Mouse (Mus musculus): ENCODE results near the gene Fads6.

The Fads6 gene

DNA sequence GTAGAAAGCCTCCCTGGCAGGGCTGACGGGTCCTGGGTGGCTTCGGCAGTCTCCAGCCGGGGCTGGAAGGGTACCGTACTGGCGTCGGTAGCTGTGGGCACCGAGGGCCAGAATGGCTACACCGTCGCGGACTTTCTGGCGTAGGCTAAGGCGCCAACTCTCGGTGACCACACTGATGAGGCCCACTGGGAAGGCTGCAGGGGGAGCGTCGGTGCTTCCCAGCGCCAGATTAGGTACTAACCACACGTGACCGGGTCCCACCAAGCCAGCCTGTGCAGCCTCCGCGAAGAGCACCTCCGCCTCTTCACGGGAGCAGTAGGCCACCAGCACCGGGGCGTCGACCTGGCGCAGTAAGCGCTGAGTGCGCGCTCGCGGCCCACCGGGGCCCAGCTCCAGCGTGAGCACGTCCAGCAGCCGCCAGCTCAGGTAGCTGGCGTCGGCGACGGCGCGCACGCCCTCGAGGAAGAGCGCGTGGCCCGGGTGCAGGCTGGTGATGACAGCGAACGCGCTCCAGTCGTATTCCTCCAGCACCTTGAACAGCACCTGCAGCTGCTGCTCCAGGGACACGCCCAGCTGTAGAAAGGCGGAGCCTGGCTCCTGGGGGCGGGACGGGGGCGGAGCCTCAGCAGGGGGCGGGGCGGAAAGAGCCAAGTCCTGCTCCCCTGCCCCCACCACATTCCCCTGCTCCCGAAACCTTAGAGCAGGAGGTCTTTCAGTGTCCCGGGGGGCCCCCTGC, 39.5 kb downstream of the Fads6 start:
- CTCF ChIA-PET = no interaction called here

DNA sequence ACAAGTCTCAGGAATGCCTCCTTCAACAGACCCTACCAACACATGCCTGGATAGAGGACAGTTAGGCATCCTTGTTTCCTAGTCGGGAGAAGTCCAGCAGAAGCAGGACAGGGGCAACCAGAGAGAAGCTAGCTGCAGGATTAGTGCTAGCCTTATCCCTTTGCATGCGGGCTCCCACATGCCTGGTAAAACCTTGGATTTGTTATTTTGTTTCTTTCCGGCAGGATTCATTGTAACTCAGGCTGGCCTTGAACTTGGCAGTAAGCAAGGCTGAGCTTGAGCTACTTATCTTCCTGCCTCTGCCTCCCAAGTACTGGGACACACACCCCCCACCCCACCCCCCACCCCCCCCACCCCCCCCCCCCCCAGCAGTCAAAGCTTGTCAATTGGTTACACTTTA, 46.2 kb downstream of the Fads6 start:
- CTCF ChIA-PET = interaction anchor here (0.5 kb wide), 1 partner anchor 152 kb away, joined by 3 read pairs; no protein-coding TSS in a partner anchor

DNA sequence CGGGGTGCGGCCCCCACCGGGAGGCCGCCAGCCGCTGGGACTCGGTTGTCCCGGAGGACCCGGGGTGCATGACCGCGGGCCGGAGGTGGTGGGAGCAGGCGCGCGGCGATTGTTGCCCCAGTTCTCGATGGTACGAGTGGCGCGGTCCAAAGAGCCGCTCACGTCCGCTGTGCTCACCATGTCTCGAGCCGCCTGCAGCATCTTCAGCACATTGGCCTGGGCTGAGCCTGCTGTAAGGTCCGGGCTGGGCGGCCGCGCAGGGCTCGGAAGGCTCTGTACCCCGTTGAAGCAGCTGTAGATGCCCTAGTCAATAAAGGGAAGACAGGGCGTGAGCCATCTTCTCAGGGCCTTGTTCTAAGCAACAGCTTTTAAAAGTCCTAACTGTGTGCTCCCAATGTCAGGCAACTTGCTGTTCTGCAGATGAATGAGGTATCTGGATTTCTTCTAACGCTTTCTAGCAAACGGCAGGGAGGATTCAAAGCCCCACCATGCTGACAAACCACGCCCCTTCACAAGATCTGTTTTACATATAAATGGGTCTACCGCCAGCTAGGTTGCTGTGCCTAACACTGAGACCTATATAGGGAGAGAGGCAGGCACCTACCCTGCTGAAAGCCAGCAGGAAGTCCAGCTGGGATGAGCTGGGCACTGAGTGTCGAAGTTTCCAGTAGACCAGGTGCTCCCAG, 46.9 kb downstream of the Fads6 start:
- CTCF ChIA-PET = no interaction called here

DNA sequence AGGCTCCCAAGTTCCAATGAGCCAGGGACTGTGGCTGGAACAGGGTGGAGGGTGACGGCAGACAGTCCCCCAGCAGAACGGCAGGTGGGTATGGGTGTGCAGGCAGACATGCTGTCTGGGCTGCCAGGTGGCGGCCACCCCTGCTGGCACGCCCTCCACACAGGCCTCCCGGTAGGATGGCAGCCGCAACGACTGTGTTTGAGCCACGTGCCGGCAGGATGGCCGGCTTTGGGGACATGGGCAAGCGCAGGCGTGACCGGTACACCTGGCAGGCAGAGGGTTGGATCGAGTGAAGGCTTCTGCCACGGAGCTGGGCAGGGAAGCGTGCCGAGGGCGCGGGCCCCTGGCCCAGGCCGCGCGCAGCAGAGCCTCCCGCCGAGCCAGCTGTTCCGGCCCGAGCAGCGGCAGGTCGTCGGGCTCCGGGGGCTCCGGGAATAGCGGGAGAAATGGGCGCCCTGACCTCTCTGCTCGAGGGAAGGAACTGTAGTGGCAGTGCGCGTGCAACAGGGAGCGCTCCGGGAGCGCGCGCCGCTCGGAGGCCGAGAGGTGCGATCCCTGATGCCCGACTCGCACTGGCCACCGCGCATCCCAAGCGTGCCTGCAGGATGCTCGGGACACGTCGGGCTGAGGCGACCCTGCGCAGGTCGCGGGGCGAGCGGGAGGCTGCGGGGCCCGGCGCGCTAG, 47.6 kb downstream of the Fads6 start:
- CTCF ChIA-PET = no interaction called here

DNA sequence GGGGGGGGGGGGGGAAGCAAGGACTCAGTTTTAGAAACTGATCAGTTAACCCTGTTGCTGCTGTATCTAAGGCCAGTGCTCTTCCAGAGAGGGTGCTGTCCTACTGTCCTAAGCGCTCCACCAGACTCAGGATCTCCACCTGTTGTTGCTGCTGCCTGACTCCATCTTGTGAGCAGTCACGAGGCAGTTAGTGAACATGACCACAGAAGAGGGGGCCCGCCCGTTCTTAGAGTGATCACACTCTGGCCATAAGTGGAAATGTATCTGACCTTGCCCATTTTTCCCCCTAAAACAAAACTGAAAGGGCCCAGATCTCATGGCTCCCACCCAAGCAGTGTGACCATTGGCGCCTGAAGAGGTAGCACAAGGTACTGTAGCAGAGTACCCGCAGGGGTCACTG, 49.5 kb downstream of the Fads6 start:
- CTCF ChIA-PET = interaction anchor here (0.6 kb wide), 1 partner anchor 60 kb away, joined by 4 read pairs; the partner anchor contains the start of gene Nat9

DNA sequence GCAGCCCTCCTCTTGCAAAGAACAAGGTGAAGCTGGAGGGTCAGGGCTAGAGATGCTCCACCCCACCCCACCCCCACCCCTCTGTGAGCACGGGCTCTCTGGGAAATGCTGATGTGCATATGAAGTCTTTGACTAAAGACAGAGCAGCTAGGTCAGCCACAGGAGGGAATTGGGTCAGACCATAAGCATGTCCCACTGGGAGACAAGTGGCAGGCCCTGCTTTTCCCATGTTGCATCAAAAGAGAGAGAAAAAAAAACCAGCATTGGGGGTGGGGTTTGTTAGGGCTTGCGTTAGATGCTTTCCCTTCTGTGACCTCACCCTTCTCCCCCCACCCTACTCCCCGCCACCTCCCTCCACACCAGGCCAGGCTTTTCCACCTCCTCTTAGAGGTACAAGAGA, 50.2 kb downstream of the Fads6 start:
- CTCF ChIA-PET = interaction anchor here (0.6 kb wide), 1 partner anchor 59 kb away, joined by 4 read pairs; the partner anchor contains the start of gene Nat9

DNA sequence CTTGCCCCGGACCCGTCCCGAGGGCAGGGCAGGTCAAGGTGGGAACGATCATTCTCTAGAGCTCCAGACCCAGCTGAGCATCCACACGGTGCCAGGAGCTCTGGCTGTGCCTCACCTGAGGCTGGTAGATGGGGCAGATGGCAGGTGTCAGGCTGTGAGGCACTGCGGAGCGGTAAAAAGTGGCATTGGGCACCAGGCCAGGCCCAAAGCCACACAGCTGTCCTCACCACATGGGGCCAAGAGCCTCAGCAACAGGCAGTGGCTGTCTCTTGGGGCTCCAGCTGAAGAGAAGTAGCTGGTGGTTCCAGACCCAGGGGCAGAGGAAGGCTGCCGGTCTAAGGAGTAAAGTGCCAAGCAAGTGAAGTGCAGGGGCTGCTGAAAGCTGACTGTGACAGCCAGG, 51.1 kb downstream of the Fads6 start:
- CTCF ChIA-PET = interaction anchor here (1.0 kb wide), 1 partner anchor 44 kb away, joined by 3 read pairs; no protein-coding TSS in a partner anchor

DNA sequence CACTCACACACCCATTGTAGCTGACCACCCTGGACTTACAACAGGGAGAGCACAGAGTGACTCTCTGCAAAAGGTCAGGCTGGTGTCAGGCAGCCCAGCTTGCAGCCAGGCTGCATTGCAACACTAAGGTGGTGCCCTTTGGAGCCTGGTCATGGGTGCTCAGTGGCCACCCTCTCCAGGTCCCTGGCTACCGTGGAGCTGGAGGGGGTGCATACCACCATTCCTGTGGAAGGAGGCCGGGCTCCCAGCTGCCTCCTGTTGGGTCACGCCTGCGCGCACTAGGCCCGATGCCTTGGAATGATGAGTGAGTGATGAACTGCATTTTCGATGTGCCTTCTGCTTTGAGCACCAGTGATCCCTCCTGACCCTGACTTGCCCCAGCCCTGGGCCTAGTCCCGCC, 52.6 kb downstream of the Fads6 start:
- CTCF ChIA-PET = no interaction called here

DNA sequence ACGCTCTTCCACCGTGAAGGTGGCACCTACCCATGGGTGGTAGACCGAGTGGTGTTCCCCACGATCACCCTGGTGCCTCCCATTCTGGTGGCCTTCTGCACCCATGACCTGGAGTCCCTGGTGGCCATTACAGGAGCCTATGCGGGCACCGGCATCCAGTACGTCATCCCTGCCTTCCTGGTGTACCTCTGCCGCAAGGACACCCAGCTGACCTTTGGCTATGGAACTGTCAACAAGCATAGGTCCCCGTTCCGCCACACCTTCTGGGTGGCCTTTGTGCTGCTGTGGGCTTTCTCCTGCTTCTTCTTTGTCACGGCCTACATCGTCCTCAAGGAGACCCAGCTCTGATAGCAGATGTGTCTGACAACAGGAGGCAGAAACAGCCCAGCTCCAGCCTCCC, 53.7 kb downstream of the Fads6 start:
- CTCF ChIA-PET = no interaction called here

DNA sequence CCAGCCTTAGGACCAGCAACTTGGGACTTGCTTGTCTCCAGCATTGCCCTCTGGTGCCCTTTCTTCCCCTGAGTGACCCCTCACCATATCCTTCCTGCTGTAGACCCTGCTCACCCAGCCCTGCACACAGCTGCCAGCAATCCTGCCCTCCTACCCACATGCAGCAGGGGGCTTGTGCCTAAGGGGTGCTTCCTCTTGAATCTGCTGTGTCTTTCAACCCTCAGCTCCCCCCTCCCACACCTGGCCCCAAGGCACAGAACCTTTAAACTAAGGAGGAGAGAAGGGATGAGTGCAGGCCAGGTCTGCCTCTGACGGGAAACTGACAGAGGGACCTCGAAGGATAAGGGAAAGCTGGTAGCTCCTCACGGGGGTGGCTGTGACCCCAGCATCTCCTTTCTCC, 54.7 kb downstream of the Fads6 start:
- CTCF ChIA-PET = no interaction called here

DNA sequence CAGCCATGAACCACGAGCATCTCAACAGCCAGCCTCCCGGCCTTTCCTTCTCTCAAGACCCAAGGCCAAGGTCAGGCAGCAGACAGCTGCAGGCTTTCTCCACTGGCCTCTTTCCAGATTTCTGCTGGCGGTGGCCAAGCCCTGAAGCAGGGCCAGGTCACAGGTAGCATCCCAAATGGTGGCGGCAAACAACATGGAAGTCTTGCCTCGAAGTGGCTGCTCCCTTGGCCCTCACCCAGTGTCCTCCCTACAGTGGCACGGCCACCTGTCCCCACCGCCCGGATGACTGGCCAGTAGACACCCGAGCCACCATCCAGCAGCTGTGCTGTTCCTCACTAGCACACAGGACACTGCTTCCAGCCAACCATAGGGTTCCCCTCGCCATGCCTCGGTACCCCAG, 56.1 kb downstream of the Fads6 start:
- CTCF ChIA-PET = no interaction called here

DNA sequence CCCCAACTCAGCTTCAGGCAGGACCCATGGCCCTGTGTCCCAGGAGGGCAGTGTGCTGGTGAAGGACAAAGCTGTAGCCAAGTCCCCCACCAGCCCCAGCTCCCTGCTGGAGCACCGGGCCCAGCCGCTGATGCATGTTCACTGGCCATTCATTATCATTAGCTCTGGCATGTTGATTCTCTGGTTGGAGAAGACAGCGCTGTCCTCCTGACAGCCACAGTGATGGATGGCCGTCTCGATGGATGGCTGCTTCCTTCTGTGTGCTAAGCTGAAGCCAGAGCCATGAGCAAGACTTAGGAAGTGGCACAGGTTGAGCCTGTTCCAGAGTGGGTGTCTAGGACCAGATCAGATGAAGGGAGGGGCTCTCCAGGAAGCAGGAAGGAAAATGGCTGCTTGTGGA, 60.9 kb downstream of the Fads6 start:
- CTCF ChIA-PET = no interaction called here

DNA sequence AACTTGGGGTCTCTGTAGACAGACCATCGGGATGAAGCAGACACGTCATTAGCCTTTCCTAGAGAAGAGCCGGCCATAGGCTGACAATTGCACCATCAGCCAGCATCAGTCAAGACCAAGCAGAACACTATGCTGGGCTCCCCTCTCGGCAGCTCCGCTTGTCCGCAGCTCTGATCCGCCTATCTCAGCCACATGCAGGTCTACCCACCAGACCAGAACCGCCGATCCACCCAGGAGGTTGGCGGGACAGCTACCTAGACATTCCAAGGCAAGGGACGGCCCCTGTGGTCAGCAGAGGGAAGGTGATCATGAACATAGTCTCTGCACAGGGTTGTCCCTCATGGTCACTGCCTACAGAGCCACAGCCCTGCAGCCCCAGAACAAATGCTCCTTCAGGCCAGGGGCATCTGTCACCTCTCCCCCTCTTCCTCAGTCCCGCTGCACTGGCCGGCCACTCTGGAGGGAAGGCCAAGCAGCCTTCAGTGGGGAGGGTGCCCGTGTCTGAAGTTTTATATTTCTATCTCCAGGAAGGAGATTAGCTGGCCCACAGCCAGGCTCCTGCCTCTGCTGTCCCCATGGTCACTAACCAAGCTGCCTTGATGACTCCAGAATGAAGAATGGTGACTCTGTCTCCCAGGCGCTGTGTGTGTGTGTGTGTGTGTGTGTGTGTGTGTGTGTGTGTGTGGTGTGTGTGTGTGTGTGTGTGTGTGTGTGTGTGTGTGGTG, 63.0 kb downstream of the Fads6 start:
- CTCF ChIA-PET = interaction anchor here (0.7 kb wide), 1 partner anchor 9 kb away, joined by 3 read pairs; no protein-coding TSS in a partner anchor

DNA sequence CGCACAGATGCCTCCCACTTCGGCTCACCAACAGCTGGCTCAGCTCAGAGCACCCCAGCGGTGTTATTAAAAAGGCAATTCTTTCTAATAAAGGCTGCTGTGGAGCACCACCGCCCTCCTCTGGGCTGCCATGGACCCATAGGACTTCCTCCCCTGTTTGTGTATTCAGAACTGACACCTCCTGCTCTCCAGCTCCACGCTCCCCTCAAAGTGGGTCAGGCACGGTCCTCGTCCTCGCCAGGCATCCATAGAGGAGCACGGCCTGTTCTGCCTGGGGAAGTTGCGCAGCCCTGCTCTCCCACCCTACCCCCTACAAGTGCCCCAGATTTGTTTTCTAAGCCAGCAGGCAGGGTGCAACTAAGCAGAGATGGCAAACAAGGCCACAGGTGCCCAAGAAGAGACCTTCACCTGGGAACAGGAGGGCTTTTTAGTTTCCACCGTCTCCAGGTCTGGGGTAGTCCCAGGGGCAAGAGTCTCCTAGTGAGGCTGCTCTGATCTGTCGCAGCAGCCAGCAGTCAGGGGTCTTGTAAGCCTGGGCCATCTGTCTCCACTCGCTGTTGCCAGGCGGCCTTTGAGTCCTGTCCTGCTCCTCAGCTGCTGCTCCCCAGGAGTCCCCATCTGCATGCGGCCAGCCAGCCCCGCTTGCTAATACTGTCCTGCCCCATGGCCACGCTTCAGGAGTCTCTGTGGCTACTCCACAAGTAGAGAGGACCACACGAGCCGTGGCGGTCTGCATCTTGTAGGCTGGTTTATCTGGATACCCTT, 63.8 kb downstream of the Fads6 start:
- CTCF ChIA-PET = no interaction called here

DNA sequence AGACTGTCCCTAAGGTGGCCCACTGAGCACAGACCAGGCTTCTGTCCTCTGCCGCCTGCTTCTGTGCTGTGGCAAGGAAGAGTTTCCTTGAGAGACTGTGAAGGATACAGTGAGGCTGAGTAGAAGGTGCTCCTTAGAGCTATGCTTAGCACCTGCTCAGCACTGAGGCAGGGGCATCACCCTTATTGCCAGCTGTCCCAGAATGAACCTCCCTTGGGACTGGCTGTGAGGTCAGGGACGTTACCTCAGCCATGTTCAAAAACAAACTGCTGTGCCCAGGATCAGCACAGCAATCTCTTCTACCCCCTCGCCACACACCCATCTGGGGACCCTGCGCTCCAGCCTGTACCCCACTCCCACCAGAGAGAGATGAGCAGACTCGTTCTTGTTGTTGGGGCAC, 64.6 kb downstream of the Fads6 start:
- CTCF ChIA-PET = no interaction called here

DNA sequence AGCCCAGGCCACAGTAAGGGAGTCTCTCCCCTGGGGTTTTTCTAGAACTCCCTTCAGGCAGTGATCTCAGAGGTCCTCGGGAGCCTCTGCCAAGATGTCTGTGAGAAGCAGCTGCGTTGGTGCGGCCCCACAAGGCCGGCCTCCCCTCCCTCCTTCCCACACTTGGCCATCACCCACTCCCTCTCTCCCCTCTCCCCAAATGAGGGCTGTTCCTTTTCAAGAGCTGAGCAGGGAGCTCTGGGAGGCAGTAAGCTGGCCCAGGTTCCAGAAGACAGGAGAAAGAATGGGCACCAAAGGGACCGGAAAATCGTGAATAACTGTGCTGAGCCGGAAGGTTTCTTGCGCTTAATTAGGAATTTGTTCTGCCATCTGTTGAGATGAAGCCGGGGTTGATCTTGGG, 65.5 kb downstream of the Fads6 start:
- CTCF ChIA-PET = interaction anchor here (0.6 kb wide), 1 partner anchor 92 kb away, joined by 5 read pairs; no protein-coding TSS in a partner anchor

DNA sequence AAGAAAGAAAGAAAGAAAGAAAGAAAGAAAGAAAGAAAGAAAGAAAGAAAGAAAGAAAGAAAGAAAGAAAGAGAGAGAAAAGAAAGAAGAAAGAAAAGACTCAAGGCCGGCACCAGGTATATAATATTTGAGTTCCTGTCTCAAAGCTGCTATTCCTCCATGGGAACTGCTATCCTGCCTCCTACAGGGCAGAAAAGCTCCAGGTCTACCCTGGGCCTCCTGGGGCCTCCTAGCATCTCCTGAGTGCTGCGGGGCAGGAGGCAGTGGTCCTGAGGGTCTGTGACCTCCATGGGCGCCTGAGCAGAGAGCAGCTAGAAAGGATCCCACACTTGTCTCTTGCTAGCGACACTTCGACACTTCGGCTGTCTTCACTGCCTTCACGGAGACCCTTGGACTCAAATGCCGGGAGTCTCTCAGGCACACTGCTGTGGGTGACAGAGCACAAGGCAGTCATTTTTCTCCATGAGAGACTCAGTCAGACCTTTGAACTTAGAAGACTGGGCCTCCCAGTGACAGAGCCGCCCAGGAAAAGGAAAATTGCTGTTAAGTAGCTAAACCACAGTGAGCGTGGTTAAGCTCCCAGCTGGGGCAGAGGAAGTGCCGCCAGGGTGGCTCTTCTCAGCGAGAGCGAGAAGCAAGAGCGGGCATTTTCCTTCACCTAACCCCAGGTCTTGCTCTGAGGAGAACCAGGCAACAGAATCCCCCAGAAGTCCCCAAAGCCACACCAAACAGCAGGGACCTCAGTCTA, 66.1 kb downstream of the Fads6 start:
- CTCF ChIA-PET = interaction anchor here (0.6 kb wide), 2 partner anchors 29 to 92 kb away, joined by 5 read pairs; no protein-coding TSS in a partner anchor
